Mouse (Mus musculus): ENCODE measurements at regions not wholly inside any gene's neighbourhood (a gene's known extent, or its start where the extent isn't known, plus 50 kb on each side); places are given as distances from the start of the nearest gene placed in this dataset.

DNA sequence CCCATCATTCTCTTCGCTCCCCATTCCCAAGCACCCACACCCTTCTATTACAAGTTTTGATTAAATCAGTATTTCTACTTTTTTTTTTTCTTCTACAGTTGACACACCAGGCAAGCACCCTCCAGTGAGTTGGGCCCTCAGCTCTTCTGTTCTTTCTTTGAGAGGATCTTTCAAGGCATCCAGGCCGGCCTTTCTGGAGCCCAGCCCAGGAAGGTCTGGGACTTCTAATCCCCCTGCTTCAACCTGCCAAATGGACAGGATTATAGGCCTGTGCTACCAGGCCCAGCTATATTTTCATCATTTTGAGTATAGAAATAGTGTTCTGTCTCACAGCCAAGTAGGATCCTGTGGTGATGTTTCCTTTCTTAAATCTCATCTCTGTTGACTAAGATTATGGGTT is 94.0 kb upstream of the Nebl start:
- no peak for TF ChIP-seq ELF1 (IDR thresholded peaks at IDR 0.05; ENCODE audit: low read depth, low read length)
- TF ChIP-seq JUND (conservative IDR thresholded peaks at IDR 0.05; ENCODE audit: low read depth, low read length): no peak
- TF ChIP-seq GABPA (IDR thresholded peaks at IDR 0.05; ENCODE audit: insufficient replicate concordance, low read depth, low read length): no peak
- TF ChIP-seq KAT2A (IDR thresholded peaks at IDR 0.05; ENCODE audit: insufficient replicate concordance, low read length): no peak
- TF ChIP-seq HCFC1 (IDR thresholded peaks at IDR 0.05; ENCODE audit: low read depth, low read length): no peak
- no peak for TF ChIP-seq ZMIZ1 (IDR thresholded peaks at IDR 0.05; ENCODE audit: low read depth, low read length)
- no peak for TF ChIP-seq NELFE (IDR thresholded peaks at IDR 0.05; ENCODE audit: low read depth, low read length)
- TF ChIP-seq PAX5 (IDR thresholded peaks at IDR 0.05; ENCODE audit: low read length): no peak
- no peak for TF ChIP-seq EP300 (IDR thresholded peaks at IDR 0.05; ENCODE audit: low read length)
- TF ChIP-seq CHD2 (IDR thresholded peaks at IDR 0.05; ENCODE audit: low read length): no peak
- TF ChIP-seq E2F4 (IDR thresholded peaks at IDR 0.05; ENCODE audit: insufficient replicate concordance, low read depth, low read length): no peak
- no peak for TF ChIP-seq ZC3H11A (IDR thresholded peaks at IDR 0.05; ENCODE audit: low read depth, low read length)
- TF ChIP-seq USF1 (IDR thresholded peaks at IDR 0.05; ENCODE audit: low read depth, low read length): no peak
- no peak for TF ChIP-seq ZNF384 (IDR thresholded peaks at IDR 0.05; ENCODE audit: low read depth, low read length)
- no peak for TF ChIP-seq JUN (IDR thresholded peaks at IDR 0.05; ENCODE audit: insufficient read depth, low read depth, low read length)
- TF ChIP-seq IRF4 (IDR thresholded peaks at IDR 0.05; ENCODE audit: low read depth, low read length): no peak
- TF ChIP-seq POLR2A (IDR thresholded peaks at IDR 0.05; ENCODE audit: low read depth, low read length): no peak
- TF ChIP-seq POLR2AphosphoS2 (IDR thresholded peaks at IDR 0.05; ENCODE audit: low read depth, low read length): no peak
- no peak for TF ChIP-seq CHD1 (IDR thresholded peaks at IDR 0.05; ENCODE audit: low read depth, low read length)
- Histone ChIP-seq H3K27me3 (replicated peaks) (no peaks in the 10 kb centered on the region), H3K9ac (ENCODE audit: insufficient read depth, low read depth) (no peak overlapping the region), H3K36me3 (replicated peaks in 1 of 2; ENCODE audit: control insufficient read depth in 1 of 2, insufficient read depth in 1 of 2, low read length in 1 of 2) (no peaks in the 10 kb centered on the region), H3K4me2 (ENCODE audit: insufficient read depth, low read depth, poor library complexity, severe bottlenecking) (no peak overlapping the region), H3K4me3 (replicated peaks in 1 of 3; ENCODE audit: low read depth in 2 of 3, low read length in 2 of 3, poor library complexity in 1 of 3) (no peak overlapping the region), H3K9me3 (replicated peaks; ENCODE audit: low read length) (no peaks in the 10 kb centered on the region), H3K4me1 (ENCODE audit: control insufficient read depth in 1 of 2, insufficient read depth in 2 of 2) (peaks cover 0 to 4% of the 10 kb centered on the region in 2 experiments; a peak in 1 of 4 replicates), H3K27ac (ENCODE audit: insufficient read depth, low read depth) (no peak overlapping the region), H3K79me2 (replicated peaks; ENCODE audit: control insufficient read depth, extremely low read depth, insufficient read depth, poor library complexity, severe bottlenecking) (no peaks in the 10 kb centered on the region)
- dilution Hi-C loops (cut with MboI; ENCODE audit: extremely low pct_ligation_motif_present, extremely low pct_unique_long_range_greater_than_20kb, low sequenced_read_pairs) (no loop called here), in situ Hi-C loops (cut with MboI; ENCODE audit: low pct_ligation_motif_present, low pct_unique_long_range_greater_than_20kb, low sequenced_read_pairs) (loop anchor here (25.0 kb wide), 1 partner anchor 188 kb away; no protein-coding TSS in a partner anchor)
- no peak for DNase-seq (ENCODE audit: extremely low read depth)

DNA sequence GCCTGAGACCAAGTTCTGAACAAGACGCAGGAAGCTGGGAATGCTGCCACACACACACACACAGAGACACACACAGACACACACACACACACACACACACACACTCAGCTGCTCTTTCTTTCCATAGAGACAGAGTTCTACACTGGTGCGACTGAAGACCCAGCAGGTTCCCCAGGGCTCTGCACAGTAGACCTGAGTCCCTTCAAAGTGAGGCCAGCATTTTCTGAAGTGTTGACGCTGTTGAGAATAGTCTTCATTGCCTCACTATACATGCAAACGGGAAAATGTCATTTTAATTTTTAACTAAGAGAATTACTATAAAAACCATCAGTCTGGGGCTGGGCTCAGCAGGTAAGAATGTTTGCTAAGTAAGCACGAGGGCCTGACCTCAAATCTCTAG is 92.9 kb upstream of the Nebl start:
- no peaks in the 10 kb centered on the region for H3K79me2 ChIP-seq (replicated peaks; ENCODE audit: control insufficient read depth, extremely low read depth, insufficient read depth, poor library complexity, severe bottlenecking)
- H3K9ac ChIP-seq (ENCODE audit: insufficient read depth, low read depth): no peak overlapping the region
- in situ Hi-C loops (cut with MboI; ENCODE audit: low pct_ligation_motif_present, low pct_unique_long_range_greater_than_20kb, low sequenced_read_pairs): no loop called here
- H3K9me3 ChIP-seq (replicated peaks; ENCODE audit: low read length): no peaks in the 10 kb centered on the region
- H3K27ac ChIP-seq (ENCODE audit: insufficient read depth, low read depth): no peak overlapping the region
- no peak overlapping the region for H3K4me3 ChIP-seq (replicated peaks in 1 of 3; ENCODE audit: low read depth in 2 of 3, low read length in 2 of 3, poor library complexity in 1 of 3)
- no peaks in the 10 kb centered on the region for H3K36me3 ChIP-seq (replicated peaks in 1 of 2; ENCODE audit: control insufficient read depth in 1 of 2, insufficient read depth in 1 of 2, low read length in 1 of 2)
- DNase-seq (ENCODE audit: extremely low read depth): no peak
- TF ChIP-seq POLR2A (IDR thresholded peaks at IDR 0.05; ENCODE audit: low read depth, low read length): no peak
- no peak for TF ChIP-seq NRF1 (IDR thresholded peaks at IDR 0.05; ENCODE audit: low read depth, low read length)
- no peak for TF ChIP-seq TCF12 (IDR thresholded peaks at IDR 0.05; ENCODE audit: low read depth, low read length)
- no peak for TF ChIP-seq POLR2AphosphoS2 (IDR thresholded peaks at IDR 0.05; ENCODE audit: low read depth, low read length)
- TF ChIP-seq JUN (IDR thresholded peaks at IDR 0.05; ENCODE audit: insufficient read depth, low read depth, low read length): no peak
- no peak for TF ChIP-seq PAX5 (IDR thresholded peaks at IDR 0.05; ENCODE audit: low read length)
- no peak for TF ChIP-seq MEF2A (IDR thresholded peaks at IDR 0.05; ENCODE audit: borderline replicate concordance, low read depth, low read length)
- no peak for TF ChIP-seq JUND (conservative IDR thresholded peaks at IDR 0.05; ENCODE audit: low read depth, low read length)
- TF ChIP-seq IRF4 (IDR thresholded peaks at IDR 0.05; ENCODE audit: low read depth, low read length): no peak
- no peak for TF ChIP-seq MYC (IDR thresholded peaks at IDR 0.05; ENCODE audit: low read depth, low read length)
- H3K4me1 ChIP-seq (ENCODE audit: control insufficient read depth in 1 of 2, insufficient read depth in 2 of 2): peaks cover 0 to 10% of the 10 kb centered on the region in 2 experiments; a peak in 1 of 4 replicates
- no peak overlapping the region for H3K4me2 ChIP-seq (ENCODE audit: insufficient read depth, low read depth, poor library complexity, severe bottlenecking)
- no peaks in the 10 kb centered on the region for H3K27me3 ChIP-seq (replicated peaks)
- dilution Hi-C loops (cut with MboI; ENCODE audit: extremely low pct_ligation_motif_present, extremely low pct_unique_long_range_greater_than_20kb, low sequenced_read_pairs): no loop called here
